Mouse (Mus musculus): ENCODE data around the gene Ubtfl1.
"Not testable (repeated sequence)": the region's sequence is repeated elsewhere in the genome, so short reads cannot be mapped to it uniquely, and the experiment has no call there.

Ubtfl1 gene

GRCm38 (mm10) chr9:18404118-18404517 lies at the start of gene Ubtfl1:
Ubtfl1 (plus strand) TSS chr9:18404418.
- DNase-seq, result no peak

DNA sequence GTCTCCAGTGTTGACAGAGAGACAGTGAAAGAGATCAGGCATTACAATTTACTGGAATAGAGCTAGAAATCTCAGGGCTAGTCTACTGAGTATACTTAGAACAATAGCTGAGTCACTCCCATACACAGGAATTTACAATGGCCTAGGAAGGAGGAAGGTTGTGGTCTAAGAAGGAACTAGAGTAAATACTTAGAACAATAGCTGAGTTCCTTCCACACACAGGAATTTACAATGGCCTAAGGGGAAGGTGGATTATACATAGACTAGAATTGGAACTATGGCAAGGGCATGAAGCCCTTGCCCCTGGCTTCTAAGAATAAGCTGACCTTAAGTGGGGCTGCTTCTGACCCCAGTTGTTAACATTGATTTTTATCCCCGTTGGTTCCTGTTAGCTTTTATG lies 31.2 kb upstream of the Ubtfl1 start:
- not testable (repeated sequence) for DNase-seq

DNA sequence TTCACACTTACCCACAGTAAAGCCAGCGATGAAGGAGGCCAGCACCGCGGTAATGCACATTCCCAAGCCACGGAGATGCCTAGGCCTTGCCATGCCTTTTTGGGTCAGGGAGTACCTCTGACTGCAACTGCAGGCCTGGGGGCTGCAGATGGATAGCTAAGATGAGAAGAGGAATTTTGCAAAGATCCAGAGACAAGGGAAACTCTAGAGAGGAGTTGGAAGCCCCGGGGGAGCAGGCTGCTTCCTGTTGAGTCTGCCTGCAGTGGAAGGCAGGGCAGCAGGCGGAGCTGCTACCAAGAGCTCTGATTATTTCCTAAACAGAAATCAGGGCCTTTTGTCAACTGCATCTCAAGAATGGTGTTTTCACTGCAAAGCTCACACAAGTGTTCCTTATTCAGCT lies 18.4 kb upstream of the Ubtfl1 start:
- no peak for DNase-seq

- no peak for DNase-seq
Observed at GRCm38 (mm10) chr9:18399629-18400028, 4.6 kb upstream of the Ubtfl1 start.

- not testable (repeated sequence) for DNase-seq
Observed at GRCm38 (mm10) chr9:18402895-18403294, 1.3 kb upstream of the Ubtfl1 start, which contains the start of gene Naalad2. Naalad2 (minus strand) TSS chr9:18402995.

- DNase-seq, result not testable (repeated sequence)
Observed at GRCm38 (mm10) chr9:18412371-18412770, 8.2 kb downstream of the Ubtfl1 start.

DNA sequence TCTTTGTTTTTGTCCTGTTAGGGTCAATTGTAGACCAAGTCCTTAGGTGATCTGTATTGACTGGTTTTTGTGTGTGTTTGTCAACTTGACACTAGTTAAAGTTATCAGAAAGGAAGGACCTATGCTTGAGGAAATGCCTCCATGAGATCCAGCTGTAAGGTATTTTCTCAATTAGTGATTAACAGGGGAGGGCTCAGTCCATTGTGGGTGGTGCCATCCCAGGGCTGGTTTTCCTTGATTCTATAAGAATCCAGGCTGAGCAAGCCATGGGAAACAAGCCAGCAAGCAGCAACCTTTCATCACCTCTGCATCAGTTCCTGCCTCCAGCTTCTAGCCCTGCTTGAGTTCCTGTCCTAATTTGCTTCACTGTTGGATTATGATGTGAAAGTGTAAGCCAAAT lies 26.1 kb downstream of the Ubtfl1 start, which contains the start of gene Mbd3l2:
TSS of gene Mbd3l2 (plus strand) at position 301 of the 400 bp plus-strand sequence.
- no peak for DNase-seq

GRCm38 (mm10) chr9:18431687-18432086 lies 27.5 kb downstream of the Ubtfl1 start:
- DNase-seq, result peak; percentile 1

DNA sequence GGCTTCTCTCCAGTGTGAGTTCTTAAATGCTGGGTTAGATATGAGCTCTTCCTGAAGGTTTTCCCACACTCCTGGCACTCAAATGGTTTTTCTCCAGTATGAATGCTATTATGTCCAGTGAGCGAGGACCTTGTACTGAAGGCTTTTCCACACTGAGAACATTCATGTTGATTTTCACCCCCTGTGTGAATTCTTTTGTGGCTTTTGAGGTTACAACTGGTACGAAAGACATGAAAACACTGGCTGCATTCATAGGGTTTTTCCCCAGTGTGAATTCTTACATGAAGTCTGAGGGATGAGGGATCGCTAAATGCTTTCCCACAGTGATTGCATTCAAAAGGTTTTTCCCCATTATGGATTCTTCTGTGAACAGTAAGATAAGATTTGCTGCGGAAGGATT lies 52.3 kb downstream of the Ubtfl1 start:
- DNase-seq, result no peak
